Mouse (Mus musculus): ENCODE measurements around the gene Nr1h2. TPM values are rescaled to one million over a fixed set of nuclear protein-coding genes. Genes with fewer than 3 reads are reported as not detected.

Gene Nr1h2
- total RNA-seq, 2 experiments from 2014 or later: 45.5 to 47.2 TPM

- peak; percentile 83 for DNase-seq
Measured at GRCm38 (mm10) chr7:44527483-44528398, 26.0 kb downstream of the Nr1h2 start.

- DNase-seq: no peak
Measured at GRCm38 (mm10) chr7:44526414-44527154, 27.2 kb downstream of the Nr1h2 start.

DNA sequence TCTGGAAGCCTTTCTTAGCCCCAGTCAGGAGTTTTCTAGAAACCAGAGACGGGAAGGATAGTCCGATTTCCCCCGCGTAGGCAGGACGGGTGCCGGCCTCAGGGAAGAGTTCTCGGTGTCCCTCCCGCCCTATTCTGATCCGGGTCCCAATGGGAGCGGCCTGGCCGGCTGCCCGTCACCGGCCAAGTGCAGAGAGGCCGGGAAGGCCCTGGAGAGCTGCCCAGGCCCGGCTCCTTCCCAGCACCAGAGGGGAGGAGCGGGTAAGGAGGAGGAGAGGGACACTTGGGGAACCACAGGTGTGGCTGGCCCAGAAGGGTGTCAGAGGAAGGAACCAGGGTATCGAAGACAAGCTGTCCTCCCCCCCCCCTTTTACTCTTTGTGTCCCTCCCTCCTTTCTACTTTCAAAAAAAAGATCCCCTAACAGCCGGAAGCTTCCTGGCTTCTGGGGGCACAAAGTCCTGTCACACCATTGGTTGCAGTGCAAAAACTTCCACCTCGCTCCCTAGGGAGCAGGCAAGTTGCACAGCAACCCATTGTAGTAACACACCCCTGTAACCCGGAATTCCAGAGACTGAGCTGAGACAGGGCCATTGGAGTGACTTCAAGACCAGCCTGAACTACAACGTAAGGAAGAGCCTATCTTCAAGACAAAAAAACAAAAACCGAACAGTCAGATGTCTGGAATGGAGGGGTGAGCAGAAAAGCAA lies 28.5 kb downstream of the Nr1h2 start:
- peak; percentile 91 for DNase-seq

GRCm38 (mm10) chr7:44524502-44524901 lies 29.2 kb downstream of the Nr1h2 start, which contains the start of gene Mybpc2:
Gene Mybpc2, minus strand, starts transcription at chr7:44524656.
- DNase-seq: peak; percentile 78

GRCm38 (mm10) chr7:44523056-44523455 lies 30.7 kb downstream of the Nr1h2 start:
- no peak for DNase-seq

- peak; percentile 77 for DNase-seq
Measured at GRCm38 (mm10) chr7:44521710-44522109, 32.0 kb downstream of the Nr1h2 start.

- no peak for DNase-seq
Measured at GRCm38 (mm10) chr7:44520990-44521389, 32.8 kb downstream of the Nr1h2 start.

GRCm38 (mm10) chr7:44519240-44519913 lies 34.4 kb downstream of the Nr1h2 start:
- no peak for DNase-seq

- DNase-seq: no peak
Measured at GRCm38 (mm10) chr7:44507491-44507890, 46.3 kb downstream of the Nr1h2 start.

GRCm38 (mm10) chr7:44501563-44502115 lies 52.1 kb downstream of the Nr1h2 start:
- peak; percentile 83 for DNase-seq

DNA sequence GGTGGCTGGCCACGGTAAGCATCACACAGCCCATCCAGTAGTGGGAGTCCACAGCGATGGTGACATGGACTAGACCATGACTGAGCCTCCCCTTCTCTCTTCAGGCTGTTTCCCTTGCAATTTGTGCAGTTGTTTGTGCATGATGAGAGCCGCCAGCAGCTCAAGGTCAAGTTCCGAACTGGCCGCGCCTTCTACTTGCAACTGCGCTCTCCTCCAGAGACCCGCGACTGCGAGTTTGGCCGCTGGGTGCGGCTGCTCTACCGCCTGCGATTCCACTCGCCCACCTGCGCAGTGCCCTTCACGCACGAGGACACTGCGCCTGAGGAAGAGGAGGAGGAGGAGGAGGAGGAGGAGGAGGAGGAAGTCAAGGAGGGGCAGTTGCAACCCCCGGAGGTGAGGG lies 53.7 kb downstream of the Nr1h2 start:
- DNase-seq: no peak

Small RNAs within 50 kb of the gene (microRNA-seq; reads per million reads assigned to microRNA genes)
- 0.82 to 1.4 reads per million in 2 experiments for gene Mir7053

Other genes with a start within 250 kb of the Nr1h2 start
- gene Clec11a, start 247.0 kb downstream of the Nr1h2 start, total RNA-seq (2021): under 1 TPM; 0.71 to 0.92 TPM
- 1 to 10 TPM; 3.5 to 4.6 TPM for gene Shank1, start 243.7 kb downstream of the Nr1h2 start, total RNA-seq (2021)
- gene Syt3, start 169.8 kb downstream of the Nr1h2 start, total RNA-seq (2021): 1 to 10 TPM in 1 of 2 experiments, under 1 TPM in 1; 0.88 to 1.4 TPM
- not detected for gene 1700008O03Rik, start 168.1 kb downstream of the Nr1h2 start, total RNA-seq (2021)
- gene Lrrc4b, start 124.9 kb downstream of the Nr1h2 start, total RNA-seq (2021): 10 to 100 TPM; 50.2 to 51.9 TPM
- gene Aspdh, start 88.6 kb downstream of the Nr1h2 start, total RNA-seq (2021): 1 to 10 TPM; 2.2 TPM
- 10 to 100 TPM; 71.8 to 81.4 TPM for gene Josd2, start 86.0 kb downstream of the Nr1h2 start, total RNA-seq (2021)
- gene Emc10, start 57.4 kb downstream of the Nr1h2 start, total RNA-seq (2021): 10 to 100 TPM; 91.4 to 93.4 TPM
- 1 to 10 TPM; 6.3 to 6.7 TPM for gene Fam71e1, start 57.4 kb downstream of the Nr1h2 start, total RNA-seq (2021)
- 10 to 100 TPM; 15.3 to 15.8 TPM for gene Mybpc2, start 29.3 kb downstream of the Nr1h2 start, total RNA-seq (2021)
- under 1 TPM; 0.43 to 0.76 TPM for gene Spib, start 21.9 kb downstream of the Nr1h2 start, total RNA-seq (2021)
- gene Pold1, start 5.1 kb downstream of the Nr1h2 start, total RNA-seq (2021): 10 to 100 TPM; 42.4 to 46.5 TPM
- under 1 TPM; 0.50 to 0.59 TPM for gene Napsa, start 18.4 kb upstream of the Nr1h2 start, total RNA-seq (2021)
- gene Kcnc3, start 36.7 kb upstream of the Nr1h2 start, total RNA-seq (2021): under 1 TPM; 0.38 to 0.43 TPM
- gene Myh14, start 116.9 kb upstream of the Nr1h2 start, total RNA-seq (2021): 10 to 100 TPM; 11.8 to 14.3 TPM
- gene Izumo2, start 154.8 kb upstream of the Nr1h2 start, total RNA-seq (2021): not detected
- 10 to 100 TPM; 28.4 to 28.9 TPM for gene Vrk3, start 194.5 kb upstream of the Nr1h2 start, total RNA-seq (2021)
- under 1 TPM; 0.19 to 0.20 TPM for gene Zfp473, start 197.1 kb upstream of the Nr1h2 start, total RNA-seq (2021)